Mouse (Mus musculus) forebrain, embryonic 13.5 days (tissue): Measurements from ENCODE around the gene 6430548M08Rik. TPM values are rescaled to one million over a fixed set of nuclear protein-coding genes. Genes with fewer than 3 reads are reported as not detected.
A peak's percentile ranks its signal among the peaks of the same experiment; 100 is the strongest.

ENCODE experiments used
- ATAC-seq: fragments of 200-750 bp; cut with Nextera tagmentation; 2 replicates; pipeline ENCODE4 v1.8.0; 2017
- H3K27ac ChIP-seq: fragments of 300-500 bp; sonication (generic); 2 replicates; pipeline ENCODE4 v1.5.1; 2015; ENCODE audit warnings: inconsistent platforms, mild to moderate bottlenecking, moderate library complexity
- H3K27me3 ChIP-seq: fragments of 300-500 bp; sonication (generic); 2 replicates; pipeline ENCODE4 v1.6.1; 2015; ENCODE audit warnings: mild to moderate bottlenecking, inconsistent platforms
- H3K36me3 ChIP-seq: fragments of 300-500 bp; sonication (generic); 2 replicates; pipeline ENCODE4 v1.6.1; 2015; ENCODE audit warnings: mild to moderate bottlenecking, inconsistent platforms; ENCODE audit not compliant: poor library complexity, severe bottlenecking
- H3K4me1 ChIP-seq: fragments of 300-500 bp; sonication (generic); 2 replicates; pipeline ENCODE4 v1.6.1; 2015; ENCODE audit warnings: inconsistent platforms
- H3K4me2 ChIP-seq: fragments of 300-500 bp; sonication (generic); 2 replicates; pipeline ENCODE4 v1.6.1; 2015; ENCODE audit warnings: inconsistent platforms, mild to moderate bottlenecking, moderate library complexity
- H3K4me3 ChIP-seq: fragments of 300-500 bp; sonication (generic); 2 replicates; pipeline ENCODE4 v1.5.1; 2015; ENCODE audit warnings: mild to moderate bottlenecking, inconsistent platforms
- H3K9ac ChIP-seq: fragments of 300-500 bp; sonication (generic); 2 replicates; pipeline ENCODE4 v1.6.1; 2015; ENCODE audit warnings: mild to moderate bottlenecking, inconsistent platforms
- H3K9me3 ChIP-seq: fragments of 300-500 bp; sonication (generic); replicated peaks from 2 replicates; pipeline ENCODE4 v1.6.1; 2016; ENCODE audit warnings: inconsistent platforms
- WGBS: fragments of 180-500 bp; shearing (Covaris S2); methylation state at CpG from one replicate; pipeline ENCODE4 v1.1.7; 2015; 5-methylcytosine and 5-hydroxymethylcytosine counted together
- polyA plus RNA-seq: library from polyadenylated mRNA; unstranded; fragments of >200 nt; fragmentation: Nextera tagmentation; extraction: Ambion mirVana; gene quantifications from 2 replicates; pipeline ENCODE4 v1.2.1, GENCODE M21; 2015

The 6430548M08Rik gene
- polyA plus RNA-seq: 14.4 and 15.7 TPM in 2 replicates

GRCm38 (mm10) chr8:120113758-120114255 lies at the start of gene 6430548M08Rik:
TSS of gene 6430548M08Rik (plus strand) at chr8:120114152.
- Histone ChIP-seq H3K4me1 (peaks cover 13% of the 10 kb centered on the region), H3K9ac (peak within 1 kb of the TSS; percentile 76), H3K9me3 (no peaks in the 10 kb centered on the region), H3K27ac (peak within 1 kb of the TSS; percentile 84), H3K36me3 (no peaks in the 10 kb centered on the region), H3K27me3 (peaks cover 28% of the 10 kb centered on the region), H3K4me2 (peak within 1 kb of the TSS; percentile 82), H3K4me3 (peak within 1 kb of the TSS; percentile 61)
- WGBS: under 1% methylated on average over 61 of the region's 61 CpGs
- peak; percentile 97 for ATAC-seq

DNA sequence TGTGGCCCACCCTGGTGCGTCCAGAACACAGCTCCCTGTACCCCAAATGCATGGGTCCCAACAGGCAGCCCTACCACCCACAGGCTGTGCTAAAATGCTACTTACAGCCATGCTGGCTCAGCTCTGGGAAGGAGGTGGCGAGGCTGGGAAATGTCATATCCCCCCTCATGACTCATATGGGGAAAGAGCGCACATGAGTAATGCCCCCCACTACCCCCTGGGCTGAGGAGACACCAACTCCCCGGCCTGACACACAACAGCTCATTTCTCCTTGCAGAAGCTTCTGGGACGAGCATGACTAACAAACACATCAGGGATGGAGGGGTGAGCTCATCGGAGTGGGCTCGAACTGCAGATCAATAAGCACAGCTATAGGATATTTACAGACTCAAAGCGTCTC lies 48.3 kb upstream of the 6430548M08Rik start:
- 91% methylated on average over 8 of the region's 8 CpGs for WGBS
- H3K27me3 ChIP-seq: no peaks in the 10 kb centered on the region
- H3K27ac ChIP-seq: no peak overlapping the region
- H3K9ac ChIP-seq: no peak overlapping the region
- no peaks in the 10 kb centered on the region for H3K36me3 ChIP-seq
- H3K4me1 ChIP-seq: no peaks in the 10 kb centered on the region
- ATAC-seq: no peak
- H3K4me2 ChIP-seq: no peak overlapping the region
- H3K4me3 ChIP-seq: no peak overlapping the region
- no peaks in the 10 kb centered on the region for H3K9me3 ChIP-seq

DNA sequence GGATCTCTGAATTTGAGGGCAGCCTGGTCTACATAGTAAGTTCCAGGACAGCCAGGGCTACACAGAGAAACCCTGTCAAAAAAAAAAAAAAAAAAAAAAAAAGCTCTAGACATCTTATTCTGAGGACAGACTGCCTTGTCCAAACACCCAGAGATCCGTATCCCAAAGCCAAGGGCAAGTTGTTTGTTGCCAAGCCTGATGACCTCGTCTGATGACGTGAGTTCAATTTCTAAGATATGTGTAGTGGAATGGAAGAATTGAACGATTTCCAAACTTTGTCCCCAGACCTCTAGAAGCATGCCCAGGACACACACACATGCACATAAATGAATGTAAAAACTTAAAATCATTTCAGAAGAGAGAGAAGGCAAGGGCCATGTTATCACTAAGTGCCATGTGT lies 47.7 kb upstream of the 6430548M08Rik start:
- no peaks in the 10 kb centered on the region for H3K4me1 ChIP-seq
- H3K4me3 ChIP-seq: no peak overlapping the region
- WGBS: 87% methylated on average over 4 of the region's 4 CpGs
- no peak overlapping the region for H3K27ac ChIP-seq
- no peak overlapping the region for H3K9ac ChIP-seq
- no peak overlapping the region for H3K4me2 ChIP-seq
- H3K27me3 ChIP-seq: no peaks in the 10 kb centered on the region
- H3K36me3 ChIP-seq: no peaks in the 10 kb centered on the region
- H3K9me3 ChIP-seq: no peaks in the 10 kb centered on the region
- ATAC-seq: no peak

- 61% methylated on average over 19 of the region's 19 CpGs for WGBS
- H3K4me3 ChIP-seq: no peak overlapping the region
- no peak overlapping the region for H3K27ac ChIP-seq
- no peak overlapping the region for H3K9ac ChIP-seq
- no peaks in the 10 kb centered on the region for H3K27me3 ChIP-seq
- no peaks in the 10 kb centered on the region for H3K36me3 ChIP-seq
- H3K9me3 ChIP-seq: no peaks in the 10 kb centered on the region
- ATAC-seq: no peak
- no peaks in the 10 kb centered on the region for H3K4me1 ChIP-seq
- H3K4me2 ChIP-seq: no peak overlapping the region
Measured at GRCm38 (mm10) chr8:120067936-120068668, 45.9 kb upstream of the 6430548M08Rik start.

- WGBS: 25% methylated on average over 4 of the region's 4 CpGs
- Histone ChIP-seq H3K27me3 (no peaks in the 10 kb centered on the region), H3K4me2 (no peak overlapping the region), H3K4me3 (no peak overlapping the region), H3K27ac (no peak overlapping the region), H3K9me3 (no peaks in the 10 kb centered on the region), H3K4me1 (no peaks in the 10 kb centered on the region), H3K36me3 (no peaks in the 10 kb centered on the region), H3K9ac (no peak overlapping the region)
- peak; percentile 75 for ATAC-seq
Measured at GRCm38 (mm10) chr8:120071684-120072083, 42.3 kb upstream of the 6430548M08Rik start.

GRCm38 (mm10) chr8:120072259-120072658 lies 41.7 kb upstream of the 6430548M08Rik start:
- Histone ChIP-seq H3K4me1 (no peaks in the 10 kb centered on the region), H3K27ac (no peak overlapping the region), H3K27me3 (no peaks in the 10 kb centered on the region), H3K36me3 (no peaks in the 10 kb centered on the region), H3K9ac (no peak overlapping the region), H3K4me3 (no peak overlapping the region), H3K4me2 (no peak overlapping the region), H3K9me3 (no peaks in the 10 kb centered on the region)
- ATAC-seq: no peak
- WGBS: 79% methylated on average over 9 of the region's 9 CpGs

DNA sequence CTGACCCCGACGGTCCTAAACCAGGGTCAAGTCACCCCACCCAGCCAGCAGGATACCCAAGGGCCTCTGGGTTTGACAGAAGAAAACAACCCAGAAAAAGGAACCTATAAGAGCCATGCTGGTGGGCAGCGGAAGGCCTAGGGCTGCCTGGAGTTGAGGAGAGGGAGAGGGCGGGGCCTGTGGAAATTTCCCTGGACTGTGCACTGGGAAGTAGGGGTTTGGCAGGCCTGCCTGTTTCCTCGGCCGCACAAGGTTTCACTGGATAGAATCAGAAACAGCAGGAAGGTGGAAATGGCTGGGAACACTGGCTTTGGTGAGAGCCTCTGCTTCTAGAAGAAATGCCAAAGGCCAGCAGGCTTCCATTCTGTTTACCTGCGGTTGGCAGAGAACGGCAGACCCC lies 41.1 kb upstream of the 6430548M08Rik start:
- Histone ChIP-seq H3K27me3 (no peaks in the 10 kb centered on the region), H3K4me3 (no peak overlapping the region), H3K9me3 (no peaks in the 10 kb centered on the region), H3K4me2 (no peak overlapping the region), H3K36me3 (no peaks in the 10 kb centered on the region), H3K4me1 (no peaks in the 10 kb centered on the region), H3K9ac (no peak overlapping the region), H3K27ac (no peak overlapping the region)
- ATAC-seq: no peak
- WGBS: 87% methylated on average over 8 of the region's 8 CpGs

GRCm38 (mm10) chr8:120074516-120074915 lies 39.4 kb upstream of the 6430548M08Rik start:
- no peaks in the 10 kb centered on the region for H3K4me1 ChIP-seq

GRCm38 (mm10) chr8:120075347-120075746 lies 38.6 kb upstream of the 6430548M08Rik start:
- 34% methylated on average over 6 of the region's 6 CpGs for WGBS
- H3K9ac ChIP-seq: no peak overlapping the region
- H3K27me3 ChIP-seq: no peaks in the 10 kb centered on the region
- H3K36me3 ChIP-seq: peaks cover 7% of the 10 kb centered on the region; the same call in 1 of the 2 replicates
- H3K4me3 ChIP-seq: no peak overlapping the region
- no peak overlapping the region for H3K27ac ChIP-seq
- H3K4me2 ChIP-seq: no peak overlapping the region
- no peaks in the 10 kb centered on the region for H3K9me3 ChIP-seq
- no peak for ATAC-seq
- H3K4me1 ChIP-seq: no peaks in the 10 kb centered on the region

More at GRCm38 (mm10) chr8:120074516-120074915, 39.4 kb upstream of the 6430548M08Rik start:
- H3K27ac ChIP-seq: no peak overlapping the region
- no peaks in the 10 kb centered on the region for H3K27me3 ChIP-seq
- ATAC-seq: no peak
- H3K4me3 ChIP-seq: no peak overlapping the region
- no peaks in the 10 kb centered on the region for H3K9me3 ChIP-seq
- H3K4me2 ChIP-seq: no peak overlapping the region
- 78% methylated on average over 6 of the region's 6 CpGs for whole genome bisulfite sequencing
- H3K36me3 ChIP-seq: no peaks in the 10 kb centered on the region
- H3K9ac ChIP-seq: no peak overlapping the region

GRCm38 (mm10) chr8:120078080-120078479 lies 35.9 kb upstream of the 6430548M08Rik start:
- Histone ChIP-seq H3K4me1 (no peaks in the 10 kb centered on the region), H3K27ac (no peak overlapping the region), H3K4me3 (no peak overlapping the region), H3K36me3 (peaks cover 34% of the 10 kb centered on the region), H3K4me2 (no peak overlapping the region), H3K9me3 (no peaks in the 10 kb centered on the region), H3K27me3 (no peaks in the 10 kb centered on the region), H3K9ac (no peak overlapping the region)
- WGBS: 13% methylated on average over 10 of the region's 10 CpGs
- peak; percentile 68 for ATAC-seq

DNA sequence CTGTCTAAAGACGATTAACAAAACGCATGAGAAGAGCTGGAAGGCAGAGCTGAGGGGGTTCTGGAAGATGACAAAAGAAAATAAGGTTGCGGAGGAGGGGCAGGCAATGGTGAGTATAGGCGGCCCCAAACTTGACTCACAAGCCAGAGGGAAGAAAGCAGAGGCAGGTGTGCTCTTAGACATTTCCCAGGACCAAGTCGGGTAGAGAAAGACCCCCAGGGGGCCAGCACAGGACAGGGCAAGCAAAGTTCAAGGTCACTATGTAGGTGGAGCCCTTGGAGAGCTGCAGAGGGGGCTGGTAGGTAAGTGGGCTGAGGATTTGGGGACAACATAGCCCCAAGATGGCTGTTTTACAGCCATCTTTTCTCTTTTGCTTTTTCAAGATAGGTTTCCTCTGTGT lies 34.6 kb upstream of the 6430548M08Rik start:
- Histone ChIP-seq H3K4me1 (no peaks in the 10 kb centered on the region), H3K36me3 (peaks cover 43% of the 10 kb centered on the region), H3K9me3 (no peaks in the 10 kb centered on the region), H3K27ac (no peak overlapping the region), H3K9ac (no peak overlapping the region), H3K4me2 (no peak overlapping the region), H3K4me3 (no peak overlapping the region), H3K27me3 (no peaks in the 10 kb centered on the region)
- WGBS: 61% methylated on average over 5 of the region's 5 CpGs
- no peak for ATAC-seq

- H3K36me3 ChIP-seq: peaks cover 80% of the 10 kb centered on the region
- no peak overlapping the region for H3K27ac ChIP-seq
- no peak overlapping the region for H3K4me3 ChIP-seq
- H3K4me2 ChIP-seq: no peak overlapping the region
- 0 out of 2 replicates have a peak, but pooled peaks have one; percentile 27 for ATAC-seq
- no peak overlapping the region for H3K9ac ChIP-seq
- H3K27me3 ChIP-seq: no peaks in the 10 kb centered on the region
- H3K9me3 ChIP-seq: no peaks in the 10 kb centered on the region
- no peaks in the 10 kb centered on the region for H3K4me1 ChIP-seq
- WGBS: 88% methylated on average over 8 of the region's 8 CpGs
Measured at GRCm38 (mm10) chr8:120083261-120083660, 30.7 kb upstream of the 6430548M08Rik start.
